Mouse (Mus musculus) lung, embryonic 16.5 days (tissue): Measurements from ENCODE around the gene Ptprcap. TPM values are rescaled to one million over a fixed set of nuclear protein-coding genes. Genes with fewer than 3 reads are reported as not detected.

Source experiments
- ATAC-seq: fragments of 200-750 bp; cut with Nextera tagmentation; 2 replicates; pipeline ENCODE4 v1.8.0; 2017; ENCODE audit warnings: low read depth, mild to moderate bottlenecking, moderate library complexity
- H3K27ac ChIP-seq: fragments of 300-500 bp; sonication (generic); 2 replicates; pipeline ENCODE4 v1.5.1; 2014; ENCODE audit warnings: mild to moderate bottlenecking, control low read depth, low read length
- H3K27me3 ChIP-seq: fragments of 300-500 bp; sonication (generic); 2 replicates; pipeline ENCODE4 v1.6.1; 2014; ENCODE audit warnings: low read depth, low read length, mixed read lengths; ENCODE audit not compliant: control insufficient read depth, insufficient read depth
- H3K36me3 ChIP-seq: fragments of 300-500 bp; sonication (generic); 2 replicates; pipeline ENCODE4 v1.6.1; 2014; ENCODE audit warnings: low read length; ENCODE audit not compliant: control insufficient read depth, insufficient read depth
- H3K4me1 ChIP-seq: fragments of 300-500 bp; sonication (generic); replicated peaks from 2 replicates; pipeline ENCODE4 v1.6.1; 2014; ENCODE audit warnings: low read length, mixed read lengths; ENCODE audit not compliant: control insufficient read depth, insufficient read depth
- H3K4me2 ChIP-seq: fragments of 300-500 bp; sonication (generic); 2 replicates; pipeline ENCODE4 v1.6.1; 2014; ENCODE audit warnings: low read depth, low read length, control low read depth
- H3K4me3 ChIP-seq: fragments of 300-500 bp; sonication (generic); 2 replicates; pipeline ENCODE4 v1.5.1; 2014; ENCODE audit warnings: mild to moderate bottlenecking, low read length, control low read depth
- H3K9ac ChIP-seq: fragments of 300-500 bp; sonication (generic); 2 replicates; pipeline ENCODE4 v1.6.1; 2014; ENCODE audit warnings: low read length, control low read depth
- H3K9me3 ChIP-seq: fragments of 300-500 bp; sonication (generic); 2 replicates; pipeline ENCODE4 v1.6.1; 2016; ENCODE audit warnings: low read length; ENCODE audit not compliant: control insufficient read depth
- WGBS: fragments of 180-500 bp; shearing (Covaris S2); extraction: QIAGEN DNeasy Blood & Tissue Kit; methylation state at CpG from one replicate; pipeline ENCODE4 v1.1.7; 2014; 5-methylcytosine and 5-hydroxymethylcytosine counted together
- polyA plus RNA-seq: library from polyadenylated mRNA; unstranded; fragments of >200 nt; fragmentation: Nextera tagmentation; extraction: Ambion mirVana; gene quantifications from 2 replicates; pipeline ENCODE4 v1.2.1, GENCODE M21; 2015

Ptprcap gene
- polyA plus RNA-seq, 1 experiment from 2014 or later: 4.6 TPM

GRCm38 (mm10) chr19:4184976-4185975, 31.9 kb downstream of the Ptprcap start:
- no peak overlapping the region for H3K4me3 ChIP-seq
- H3K4me2 ChIP-seq: no peak overlapping the region
- H3K9ac ChIP-seq: peak overlapping the region; percentile 30; the same call in 1 of the 2 replicates
- no peaks in the 10 kb centered on the region for H3K36me3 ChIP-seq
- no peaks in the 10 kb centered on the region for H3K27me3 ChIP-seq
- peak; percentile 31; the same call in 1 of the 2 replicates for ATAC-seq
- H3K4me1 ChIP-seq: peaks cover 7% of the 10 kb centered on the region
- no peaks in the 10 kb centered on the region for H3K9me3 ChIP-seq
- H3K27ac ChIP-seq: peak overlapping the region; percentile 64; the same call in 1 of the 2 replicates
- WGBS: 42% methylated on average over 15 of the region's 15 CpGs

GRCm38 (mm10) chr19:4187303-4187702, 33.9 kb downstream of the Ptprcap start:
- Histone ChIP-seq H3K4me3 (no peak overlapping the region), H3K4me2 (no peak overlapping the region), H3K27me3 (no peaks in the 10 kb centered on the region), H3K4me1 (peaks cover 8% of the 10 kb centered on the region), H3K27ac (no peak overlapping the region), H3K9ac (no peak overlapping the region), H3K36me3 (no peaks in the 10 kb centered on the region), H3K9me3 (no peaks in the 10 kb centered on the region)
- 68% methylated on average over 3 of the region's 3 CpGs for WGBS
- ATAC-seq: no peak

- Histone ChIP-seq H3K4me1 (peaks cover 19% of the 10 kb centered on the region), H3K9ac (no peak overlapping the region), H3K4me3 (no peak overlapping the region), H3K36me3 (peaks cover 8% of the 10 kb centered on the region), H3K27ac (no peak overlapping the region), H3K27me3 (no peaks in the 10 kb centered on the region), H3K9me3 (no peaks in the 10 kb centered on the region), H3K4me2 (no peak overlapping the region)
- ATAC-seq: no peak
- 85% methylated on average over 12 of the region's 12 CpGs for WGBS
Measured at GRCm38 (mm10) chr19:4189051-4189620, 35.7 kb downstream of the Ptprcap start.

GRCm38 (mm10) chr19:4190831-4191334, 37.5 kb downstream of the Ptprcap start, which contains the start of gene Tbc1d10c:
Gene Tbc1d10c (minus strand): TSS chr19:4191284.
- Histone ChIP-seq H3K9me3 (no peaks in the 10 kb centered on the region), H3K27me3 (no peaks in the 10 kb centered on the region), H3K9ac (peak within 1 kb of the TSS; percentile 99), H3K4me2 (peak within 1 kb of the TSS; percentile 73), H3K36me3 (peaks cover 21% of the 10 kb centered on the region), H3K4me1 (peaks cover 16% of the 10 kb centered on the region), H3K4me3 (peak within 1 kb of the TSS; percentile 88), H3K27ac (peak within 1 kb of the TSS; percentile 94)
- WGBS: 47% methylated on average over 4 of the region's 4 CpGs
- no peak for ATAC-seq

- WGBS: 4% methylated on average over 25 of the region's 47 CpGs
- H3K4me2 ChIP-seq: peak within 1 kb of the TSS; percentile 73
Measured at GRCm38 (mm10) chr19:4191528-4192250, 38.3 kb downstream of the Ptprcap start, which contains the start of gene Ppp1ca. Gene Ppp1ca (plus strand): TSS chr19:4192065.

GRCm38 (mm10) chr19:4192251-4192985, 39.0 kb downstream of the Ptprcap start:
- Histone ChIP-seq H3K27ac (peak overlapping the region; percentile 94), H3K9me3 (no peaks in the 10 kb centered on the region), H3K36me3 (peaks cover 32% of the 10 kb centered on the region), H3K27me3 (no peaks in the 10 kb centered on the region), H3K4me1 (peaks cover 16% of the 10 kb centered on the region), H3K4me3 (peak overlapping the region; percentile 88), H3K4me2 (peak overlapping the region; percentile 73), H3K9ac (peak overlapping the region; percentile 99)
- WGBS: under 1% methylated on average over 45 of the region's 52 CpGs
- peak; percentile 63 for ATAC-seq

More at GRCm38 (mm10) chr19:4191528-4192250, 38.3 kb downstream of the Ptprcap start, which contains the start of gene Ppp1ca:
- Histone ChIP-seq H3K4me1 (peaks cover 16% of the 10 kb centered on the region), H3K27ac (peak within 1 kb of the TSS; percentile 94), H3K9ac (peak within 1 kb of the TSS; percentile 99), H3K36me3 (peaks cover 27% of the 10 kb centered on the region), H3K9me3 (no peaks in the 10 kb centered on the region), H3K27me3 (no peaks in the 10 kb centered on the region), H3K4me3 (peak within 1 kb of the TSS; percentile 88)
- peak; percentile 95 for ATAC-seq

GRCm38 (mm10) chr19:4193129-4193528, 39.7 kb downstream of the Ptprcap start:
- WGBS: 45% methylated on average over 6 of the region's 6 CpGs
- H3K27ac ChIP-seq: no peak overlapping the region; the same call in 1 of the 2 replicates
- peak overlapping the region; percentile 73 for H3K4me2 ChIP-seq
- no peaks in the 10 kb centered on the region for H3K27me3 ChIP-seq
- H3K36me3 ChIP-seq: peaks cover 35% of the 10 kb centered on the region
- H3K4me1 ChIP-seq: peaks cover 16% of the 10 kb centered on the region
- H3K9me3 ChIP-seq: no peaks in the 10 kb centered on the region
- H3K4me3 ChIP-seq: peak overlapping the region; percentile 88
- H3K9ac ChIP-seq: peak overlapping the region; percentile 99
- no peak for ATAC-seq

GRCm38 (mm10) chr19:4194021-4194724, 40.8 kb downstream of the Ptprcap start:
- ATAC-seq: no peak
- no peak overlapping the region for H3K4me2 ChIP-seq
- WGBS: 79% methylated on average over 8 of the region's 8 CpGs
- H3K9me3 ChIP-seq: no peaks in the 10 kb centered on the region
- peaks cover 16% of the 10 kb centered on the region for H3K4me1 ChIP-seq
- no peak overlapping the region for H3K9ac ChIP-seq
- no peak overlapping the region for H3K4me3 ChIP-seq
- peaks cover 35% of the 10 kb centered on the region for H3K36me3 ChIP-seq
- no peak overlapping the region for H3K27ac ChIP-seq
- no peaks in the 10 kb centered on the region for H3K27me3 ChIP-seq
